Mouse (Mus musculus): ENCODE measurements around the gene Ppp1r3d. TPM values are rescaled to one million over a fixed set of nuclear protein-coding genes. Genes with fewer than 3 reads are reported as not detected.

Gene Ppp1r3d
- total RNA-seq, 2 experiments from 2014 or later: 1.5 to 2.0 TPM

DNA sequence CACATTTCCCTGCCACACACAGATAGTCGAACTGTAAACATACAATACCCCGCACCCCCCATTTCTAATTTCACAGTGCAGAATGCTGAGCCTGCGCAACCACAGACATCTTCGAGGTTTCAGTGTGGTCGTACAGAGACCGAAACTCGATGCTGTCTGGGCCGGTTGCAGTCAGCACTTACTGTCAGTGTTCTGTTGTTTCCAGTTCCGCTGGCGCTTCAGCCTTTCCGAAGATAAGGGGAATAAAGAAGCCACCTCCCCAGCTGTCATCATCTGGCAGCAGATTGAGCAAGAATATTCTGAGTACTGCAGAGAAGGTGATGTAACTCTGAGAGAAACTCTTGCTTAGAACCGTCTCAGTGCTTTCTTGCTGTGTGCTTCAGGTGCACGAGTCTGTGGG is 2.2 kb upstream of the Ppp1r3d start:
- ATAC-seq (replicated peaks; ENCODE audit: low FRiP score, poor library complexity, severe bottlenecking): no peak

DNA sequence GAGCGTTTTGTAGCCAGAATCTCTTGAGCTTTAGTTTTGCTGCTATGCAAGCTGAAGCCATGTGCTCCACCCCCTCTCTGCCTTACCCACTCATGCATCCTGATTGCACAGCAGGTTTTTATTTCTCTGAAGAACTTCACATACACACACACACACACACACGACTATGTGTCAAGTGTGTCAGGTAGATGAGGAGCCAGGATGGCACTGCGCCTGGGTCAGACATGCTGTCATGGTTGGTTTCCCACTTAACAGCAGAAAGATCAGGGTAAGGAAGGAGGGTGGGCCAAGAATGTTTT is 827 bp upstream of the Ppp1r3d start:
- ATAC-seq (replicated peaks; ENCODE audit: low FRiP score, poor library complexity, severe bottlenecking): no peak

GRCm38 (mm10) chr2:178413481-178414260 is 601 bp downstream of the Ppp1r3d start:
- ATAC-seq (replicated peaks; ENCODE audit: low FRiP score, poor library complexity, severe bottlenecking): no peak

DNA sequence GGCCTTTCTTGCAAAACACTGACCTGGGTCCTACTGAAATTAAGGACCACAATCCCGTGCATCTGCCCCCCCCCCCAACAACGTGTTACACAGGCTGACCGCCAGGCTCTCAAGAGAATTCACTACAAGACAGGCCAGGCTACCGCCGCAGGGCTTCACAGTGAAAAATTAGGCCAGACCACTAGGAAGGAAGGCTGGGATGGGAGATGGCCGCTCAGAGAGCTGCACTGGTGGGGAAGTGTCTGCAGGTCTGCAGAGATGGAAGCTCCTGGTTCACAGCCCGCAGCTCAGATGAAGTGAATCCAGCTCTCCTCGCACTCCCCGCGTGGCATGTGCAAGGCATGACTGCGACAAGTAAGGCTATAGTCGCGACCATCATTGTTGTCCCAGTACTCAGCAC is 1.2 kb downstream of the Ppp1r3d start:
- ATAC-seq (replicated peaks; ENCODE audit: low FRiP score, poor library complexity, severe bottlenecking): no peak

- no peak for ATAC-seq (replicated peaks; ENCODE audit: low FRiP score, poor library complexity, severe bottlenecking)
Observed at GRCm38 (mm10) chr2:178412598-178412997, 1.7 kb downstream of the Ppp1r3d start.

GRCm38 (mm10) chr2:178410286-178410685 is 4.0 kb downstream of the Ppp1r3d start:
- ATAC-seq (replicated peaks; ENCODE audit: low FRiP score, poor library complexity, severe bottlenecking): no peak

GRCm38 (mm10) chr2:178409024-178409423 is 5.2 kb downstream of the Ppp1r3d start:
- ATAC-seq (replicated peaks; ENCODE audit: low FRiP score, poor library complexity, severe bottlenecking): no peak

DNA sequence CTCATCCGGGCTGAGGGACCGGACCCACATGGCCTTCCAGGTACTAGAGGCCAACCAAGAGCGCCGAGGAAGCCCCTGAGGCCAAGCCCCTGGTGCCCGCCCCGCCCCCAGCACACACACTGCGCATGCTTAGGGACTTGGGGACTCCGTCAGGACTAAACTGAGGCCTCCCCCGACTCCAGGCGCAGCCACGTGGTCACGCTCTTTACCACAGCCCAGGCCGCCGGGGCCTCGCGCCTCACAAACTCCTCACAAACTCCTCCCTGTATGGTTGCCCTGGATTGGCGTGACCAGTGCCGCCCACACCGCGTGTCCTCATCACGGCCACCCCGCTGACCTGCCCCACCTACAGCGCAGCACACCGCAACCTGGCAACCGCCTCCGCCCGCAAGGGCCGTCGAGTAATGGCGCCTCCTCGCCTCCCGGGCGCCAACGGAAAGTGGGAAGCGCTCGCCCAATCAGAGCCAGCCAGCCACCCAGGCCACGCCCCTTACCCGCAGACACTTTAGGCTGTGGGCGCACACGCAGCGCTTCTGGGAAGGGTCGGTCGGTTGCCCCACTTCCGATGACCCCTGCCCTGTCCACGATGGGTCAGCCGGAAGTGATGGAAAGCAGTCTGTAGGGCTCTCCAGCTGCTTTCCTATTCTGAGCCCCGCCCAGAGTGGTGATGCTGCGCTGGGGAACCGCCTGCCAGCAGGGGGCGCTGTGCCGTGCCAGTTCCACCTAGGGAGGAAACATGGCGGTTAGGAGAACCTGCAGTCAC is 7.0 kb downstream of the Ppp1r3d start, which contains the start of gene Sycp2:
Sycp2 (minus strand) TSS at position 633 of the 763 bp plus-strand sequence.
- ATAC-seq (replicated peaks; ENCODE audit: low FRiP score, poor library complexity, severe bottlenecking): no peak

Other genes starting within 250 kb of the Ppp1r3d start
- gene Sycp2, start 6.8 kb downstream of the Ppp1r3d start, total RNA-seq (2015; ENCODE audit: low replicate concordance): 0.38 TPM in 1 of 2 replicates, not detected in the other
- 0.51 and 0.98 TPM in 2 replicates for gene Sycp2, start 6.8 kb downstream of the Ppp1r3d start, total RNA-seq (2017; ENCODE audit: low replicate concordance)
- gene Fam217b, start 52 bp upstream of the Ppp1r3d start, total RNA-seq (2015; ENCODE audit: low replicate concordance): 2.1 TPM in 2 replicates
- 1.3 and 1.4 TPM in 2 replicates for gene Fam217b, start 52 bp upstream of the Ppp1r3d start, total RNA-seq (2017; ENCODE audit: low replicate concordance)
- gene Cdh26, start 16.1 kb upstream of the Ppp1r3d start, total RNA-seq (2015; ENCODE audit: low replicate concordance): not detected in 2 replicates
- gene Cdh26, start 16.1 kb upstream of the Ppp1r3d start, total RNA-seq (2017; ENCODE audit: low replicate concordance): not detected in 2 replicates

Data from erythroblast, adult 5-6 weeks (primary cell).